Mouse (Mus musculus) T-helper 17 cell (primary cell): Measurements from ENCODE around the gene Ccdc103.

ENCODE experiments used
- in situ Hi-C, 2 experiments: fragments of 300-600 bp; cut with MboI, MseI; formaldehyde crosslinking; loops; 1 replicate in 1 of 2; 2 replicates in 1 of 2; pipeline ENCODE4 v1.15.1; 2025; ENCODE audit warnings: high pct_unique_total_duplicates in 2 of 2

Ccdc103 gene

GRCm38 (mm10) chr11:102888135-102888534 lies 7.1 kb downstream of the Ccdc103 start:
- in situ Hi-C loops = loop anchor here in 1 of 2 experiments (10.0 kb wide), 1 partner anchor 1233 kb away; no protein-coding TSS in a partner anchor

GRCm38 (mm10) chr11:102890096-102890495 lies 9.1 kb downstream of the Ccdc103 start:
- in situ Hi-C loops = no loop called here

GRCm38 (mm10) chr11:102893015-102893651 lies 12.1 kb downstream of the Ccdc103 start:
- in situ Hi-C loops = no loop called here

GRCm38 (mm10) chr11:102894716-102895115 lies 13.7 kb downstream of the Ccdc103 start:
- in situ Hi-C loops = loop anchor here (5.0 kb wide), 1 partner anchor 98 kb away; no protein-coding TSS in a partner anchor

- in situ Hi-C loops = loop anchor here (5.0 kb wide), 1 partner anchor 97 kb away; no protein-coding TSS in a partner anchor
Observed at GRCm38 (mm10) chr11:102895779-102896178, 14.8 kb downstream of the Ccdc103 start.

- in situ Hi-C loops = loop anchor here (5.0 kb wide), 1 partner anchor 96 kb away; no protein-coding TSS in a partner anchor
Observed at GRCm38 (mm10) chr11:102896641-102897040, 15.6 kb downstream of the Ccdc103 start.

GRCm38 (mm10) chr11:102898408-102898807 lies 17.4 kb downstream of the Ccdc103 start:
- in situ Hi-C loops = loop anchor here (5.0 kb wide), 1 partner anchor 94 kb away; no protein-coding TSS in a partner anchor

- in situ Hi-C loops = no loop called here
Observed at GRCm38 (mm10) chr11:102900763-102901162, 19.8 kb downstream of the Ccdc103 start, which contains the start of gene Gfap. Gfap (minus strand) TSS chr11:102900912.

GRCm38 (mm10) chr11:102901199-102901598 lies 20.2 kb downstream of the Ccdc103 start:
- in situ Hi-C loops = no loop called here

- in situ Hi-C loops = no loop called here
Observed at GRCm38 (mm10) chr11:102902107-102902506, 21.1 kb downstream of the Ccdc103 start.

GRCm38 (mm10) chr11:102903654-102904053 lies 22.6 kb downstream of the Ccdc103 start:
- in situ Hi-C loops = no loop called here

- in situ Hi-C loops = no loop called here
Observed at GRCm38 (mm10) chr11:102911376-102911775, 30.4 kb downstream of the Ccdc103 start.

GRCm38 (mm10) chr11:102915380-102915779 lies 34.4 kb downstream of the Ccdc103 start:
- in situ Hi-C loops = no loop called here

- in situ Hi-C loops = no loop called here
Observed at GRCm38 (mm10) chr11:102918077-102918476, 37.1 kb downstream of the Ccdc103 start.

- in situ Hi-C loops = no loop called here
Observed at GRCm38 (mm10) chr11:102921491-102921890, 40.5 kb downstream of the Ccdc103 start.

GRCm38 (mm10) chr11:102924557-102925350 lies 43.8 kb downstream of the Ccdc103 start, which contains the start of gene Kif18b:
Kif18b (minus strand) TSS chr11:102925124.
- in situ Hi-C loops = no loop called here

GRCm38 (mm10) chr11:102925351-102925717 lies 44.3 kb downstream of the Ccdc103 start:
- in situ Hi-C loops = no loop called here

- in situ Hi-C loops = no loop called here
Observed at GRCm38 (mm10) chr11:102930672-102931071, 49.7 kb downstream of the Ccdc103 start.
